9 mouse cellular contexts compared by ENCODE assay signal in the genomic region with DNA sequence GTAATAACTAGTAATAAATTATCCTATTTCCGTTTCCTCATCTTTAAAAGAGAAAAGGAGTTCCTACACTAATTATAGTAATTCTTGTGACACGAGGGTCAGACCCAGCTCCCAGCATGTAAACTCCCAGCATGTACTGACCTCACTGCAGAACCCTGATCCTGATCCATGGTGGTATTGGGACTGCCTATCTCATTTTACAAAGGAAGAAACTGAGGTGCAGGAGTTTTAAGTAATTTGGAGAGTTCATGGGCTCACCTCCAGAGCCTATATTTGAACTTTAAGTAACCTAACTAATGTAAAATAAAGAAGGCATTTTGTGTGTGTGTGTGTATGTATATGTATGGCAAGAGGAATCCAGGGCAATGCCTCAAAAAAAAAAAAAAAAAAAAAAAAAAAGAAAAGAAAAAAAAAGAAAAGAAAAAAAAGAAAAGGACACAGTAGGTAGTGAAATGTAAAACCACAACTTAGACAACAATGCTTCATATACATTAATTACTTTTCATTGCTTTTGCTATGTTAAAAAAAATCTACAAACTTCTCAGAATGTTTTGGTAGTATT. TPM values are rescaled to one million over a fixed set of nuclear protein-coding genes. Genes with fewer than 3 reads are reported as not detected.
A peak's percentile ranks its signal among the peaks of the same experiment; 100 is the strongest.
DNase-seq lines count a peak whose midpoint lies in the region; ATAC-seq and TF ChIP-seq lines count a peak whose summit lies in the region.
"Had no signal": no experiment of that assay in that cellular context is flagged by ENCODE, and none has a peak within 500 bp of the region (broad histone marks: within the 10 kb centered on the region; RNA-seq: fewer than 3 reads in every experiment).

No protein-coding gene starts in this region.

- 0% methylated on average over 2 of the region's 2 CpGs for WGBS in heart, embryonic 13.5 days

- peak overlapping the region; percentile 100 for H3K27ac ChIP-seq in heart, embryonic 13.5 days (replicated peaks)
- H3K27ac ChIP-seq in ES-E14 (ENCODE audit: insufficient read depth, low read depth, low read length, poor library complexity, severe bottlenecking): no peak overlapping the region

- no peaks in the 10 kb centered on the region for H3K9me3 ChIP-seq in heart, embryonic 13.5 days
- no peaks in the 10 kb centered on the region for H3K9me3 ChIP-seq in ES-E14 (ENCODE audit: control insufficient read depth, insufficient read depth, low read depth, low read length)
- no peaks in the 10 kb centered on the region for H3K9me3 ChIP-seq in megakaryocyte, embryonic 14.5 days

- H3K27me3 ChIP-seq in heart, embryonic 13.5 days (replicated peaks): no peaks in the 10 kb centered on the region
- no peaks in the 10 kb centered on the region for H3K27me3 ChIP-seq in megakaryocyte, embryonic 14.5 days (replicated peaks)
- H3K27me3 ChIP-seq: Patski had no signal

- peak overlapping the region; percentile 75 for H3K4me2 ChIP-seq in heart, embryonic 13.5 days

- H3K4me1 ChIP-seq in heart, embryonic 13.5 days: peaks cover 36% of the 10 kb centered on the region
- H3K4me1 ChIP-seq in ES-E14 (ENCODE audit: control insufficient read depth in 2 of 2, insufficient read depth in 2 of 2, low read length in 2 of 2, poor library complexity in 1 of 2): peaks cover 0 to 4% of the 10 kb centered on the region in 2 experiments; a peak in 3 of 4 replicates
- peaks cover 52% of the 10 kb centered on the region for H3K4me1 ChIP-seq in megakaryocyte, embryonic 14.5 days

- H3K9ac ChIP-seq in heart, embryonic 13.5 days: peak overlapping the region; percentile 97
- H3K9ac ChIP-seq in ES-E14 (ENCODE audit: insufficient read depth, low read depth, low read length, poor library complexity, severe bottlenecking): peak overlapping the region; percentile 92; the same call in 1 of the 2 replicates

- no peak for DNase-seq in heart, adult 9 months (ENCODE audit: low spot score in 2 of 2)
- DNase-seq in ES-E14 (ENCODE audit: low read depth, low spot score): no peak
- DNase-seq in left cerebral cortex, adult 9 months (ENCODE audit: low spot score in 2 of 2): no peak

- no peak for ATAC-seq in heart, embryonic 13.5 days (ENCODE audit: extremely low read depth, insufficient number of reproducible peaks, low FRiP score, low TSS enrichment)
- peak; percentile 15; the same call in 1 of the 2 replicates for ATAC-seq in granulocyte monocyte progenitor cell, adult 5-6 weeks (replicated peaks; ENCODE audit: poor library complexity, severe bottlenecking)
- ATAC-seq in frontal cortex, adult (ENCODE audit: low TSS enrichment): no peak
- ATAC-seq in CD4-positive, CD25-positive, alpha-beta regulatory T cell, adult 4 months: no peak

- no peaks in the 10 kb centered on the region for H3K36me3 ChIP-seq in heart, embryonic 13.5 days
- H3K36me3 ChIP-seq in ES-E14 (ENCODE audit: control insufficient read depth, insufficient read depth, low read length, poor library complexity, severe bottlenecking): no peaks in the 10 kb centered on the region
- no peaks in the 10 kb centered on the region for H3K36me3 ChIP-seq in megakaryocyte, embryonic 14.5 days (replicated peaks; ENCODE audit: low read length)

- peak overlapping the region; percentile 73 for H3K4me3 ChIP-seq in heart, embryonic 13.5 days
- peak overlapping the region; percentile 80 to 95 for H3K4me3 ChIP-seq in ES-E14 (ENCODE audit: insufficient read depth in 1 of 2, low read depth in 1 of 2, low read length in 2 of 2, poor library complexity in 1 of 2, severe bottlenecking in 1 of 2)
- peak overlapping the region; percentile 97 for H3K4me3 ChIP-seq in megakaryocyte, embryonic 14.5 days (replicated peaks)

- in situ Hi-C loops in ES-E14 (cut with MboI; ENCODE audit: low sequenced_read_pairs in 2 of 2, unreplicated experiment in 2 of 2): no loop called here

TF ChIP-seq in ES-E14, 5 proteins besides CTCF, POLR2A, EP300 and RAD21:
- TF ChIP-seq CHD2 (IDR thresholded peaks at IDR 0.05; ENCODE audit: low read depth, low read length): no peak
- TF ChIP-seq ZNF384 (IDR thresholded peaks at IDR 0.05; ENCODE audit: low read depth, low read length): peak; percentile 77

RNA-seq across cellular contexts. Expression of a gene that starts 1.1 kb away (rescaled TPM):
- 304 and 322 TPM in 2 replicates for polyA plus RNA-seq in heart, embryonic 13.5 days (2015; fragmentation: Nextera tagmentation; extraction: Ambion mirVana)
- 264 and 325 TPM in 2 replicates for total RNA-seq in ES-E14 (2012; rRNA removed)
- total RNA-seq in granulocyte monocyte progenitor cell, adult 5-6 weeks (2014; fragmentation: Nextera tagmentation): 56.3 and 74.5 TPM in 2 replicates
- 164 and 176 TPM in 2 replicates for total RNA-seq in granulocyte monocyte progenitor cell, adult 5-6 weeks (2017)
- 47.5 and 54.1 TPM in 2 replicates for polyA plus RNA-seq in megakaryocyte, embryonic 14.5 days (2012; ENCODE audit: insufficient read depth, low replicate concordance)
- 10 to 100 TPM; 67.0 to 77.7 TPM for polyA plus RNA-seq in CD4-positive, CD25-positive, alpha-beta regulatory T cell, adult 4 months (2017; shearing (Covaris generic))
